Mouse (Mus musculus): ENCODE results near the gene Qsox2.

The Qsox2 gene

DNA sequence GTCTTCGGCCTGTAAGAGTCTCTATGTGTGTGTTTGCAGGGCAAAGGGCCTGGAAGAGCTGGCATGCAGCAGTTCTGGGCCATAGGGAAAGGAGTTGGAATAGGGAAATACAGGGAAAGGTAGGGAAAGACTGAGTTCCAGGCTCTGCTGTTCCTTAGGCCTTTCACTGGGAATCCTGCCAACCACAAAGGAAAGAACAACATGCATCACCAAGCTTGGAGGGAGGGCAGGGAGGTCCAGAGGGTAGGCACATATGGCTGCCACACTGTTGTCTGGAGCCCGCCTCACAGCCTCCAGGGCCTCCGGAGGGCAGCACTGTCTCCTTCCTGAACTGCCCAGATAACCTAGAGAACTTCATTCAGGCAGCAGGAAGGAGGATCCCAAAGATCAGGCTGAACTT lies 13.4 kb downstream of the Qsox2 start:
- DNase-seq (ENCODE audit: low spot score), result no peak

DNA sequence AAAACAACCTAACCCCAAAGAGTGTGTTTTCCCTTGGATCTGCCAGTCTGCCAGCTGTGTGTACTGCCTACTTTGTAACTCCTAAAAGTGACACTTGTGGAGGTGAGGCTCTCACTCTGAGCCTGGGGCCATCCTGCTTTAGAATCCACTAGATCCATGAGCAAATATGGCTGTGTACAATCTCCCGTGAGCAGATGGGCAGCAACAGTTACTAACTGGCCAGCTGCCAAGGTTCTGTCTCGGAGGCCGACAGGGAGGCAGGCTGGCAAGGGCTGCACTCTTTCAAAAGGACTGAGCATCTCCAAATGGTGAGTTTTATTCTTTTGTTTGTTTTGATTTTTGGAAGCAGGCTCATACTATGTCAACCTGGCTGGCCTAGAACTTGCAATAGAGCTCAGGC lies 22.8 kb downstream of the Qsox2 start:
- DNase-seq (ENCODE audit: low spot score), result no peak

DNA sequence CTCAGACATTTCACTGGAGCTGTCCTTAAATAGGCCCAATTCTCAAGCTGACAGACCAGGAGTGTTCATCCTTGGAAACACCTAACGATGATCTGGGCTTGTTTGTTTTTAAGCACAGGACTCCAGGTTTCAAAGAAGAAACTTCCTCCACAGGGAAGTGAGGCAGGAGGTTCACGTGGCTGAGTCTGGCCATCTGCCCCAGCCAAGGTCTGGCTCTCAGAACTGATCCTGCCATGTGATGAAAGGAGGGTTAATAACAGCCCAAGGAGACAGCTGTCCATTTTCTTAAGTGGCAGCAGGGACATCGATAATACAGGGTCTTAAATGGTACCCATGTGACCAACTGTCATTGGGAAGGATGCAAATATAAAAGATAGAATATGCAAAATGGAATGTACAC lies 27.8 kb downstream of the Qsox2 start:
- no peak for DNase-seq (ENCODE audit: low spot score)

DNA sequence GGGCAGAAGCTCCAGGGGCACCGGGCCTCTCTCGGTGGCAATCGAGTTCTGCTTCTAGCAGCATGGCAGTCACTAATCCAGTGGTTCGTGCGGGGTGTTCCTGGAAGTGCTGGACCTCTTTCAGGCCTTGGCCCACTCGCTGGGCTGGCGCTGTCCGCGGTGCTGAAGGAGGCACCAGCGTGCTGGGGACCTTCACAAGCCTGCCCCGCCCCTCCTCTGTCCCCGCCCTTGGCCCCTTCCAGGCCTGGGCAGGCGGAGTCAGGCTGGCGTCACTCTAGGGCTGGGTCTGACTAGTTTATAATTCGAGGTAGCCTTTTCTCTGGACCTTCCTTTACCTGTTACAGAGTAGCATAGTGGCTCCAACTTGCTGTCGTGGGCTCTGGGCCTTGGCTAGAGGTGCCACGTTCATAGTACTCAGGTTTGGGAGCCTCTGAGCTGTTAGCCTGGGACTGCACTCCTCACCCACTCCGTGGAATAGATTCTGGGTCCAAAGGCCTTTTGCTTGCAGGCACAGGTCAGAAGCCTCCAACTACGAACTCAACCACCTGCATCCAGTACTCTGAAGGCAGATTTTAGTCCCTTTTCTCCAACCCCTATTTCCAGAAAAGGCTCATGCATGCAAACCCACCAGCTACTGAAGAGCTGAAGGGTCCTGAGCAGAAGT lies 29.1 kb downstream of the Qsox2 start, which contains the start of gene Lhx3:
TSS of gene Lhx3 (minus strand) at position 164 of the 664 bp plus-strand sequence.
- peak; percentile 77 for DNase-seq (ENCODE audit: low spot score)

DNA sequence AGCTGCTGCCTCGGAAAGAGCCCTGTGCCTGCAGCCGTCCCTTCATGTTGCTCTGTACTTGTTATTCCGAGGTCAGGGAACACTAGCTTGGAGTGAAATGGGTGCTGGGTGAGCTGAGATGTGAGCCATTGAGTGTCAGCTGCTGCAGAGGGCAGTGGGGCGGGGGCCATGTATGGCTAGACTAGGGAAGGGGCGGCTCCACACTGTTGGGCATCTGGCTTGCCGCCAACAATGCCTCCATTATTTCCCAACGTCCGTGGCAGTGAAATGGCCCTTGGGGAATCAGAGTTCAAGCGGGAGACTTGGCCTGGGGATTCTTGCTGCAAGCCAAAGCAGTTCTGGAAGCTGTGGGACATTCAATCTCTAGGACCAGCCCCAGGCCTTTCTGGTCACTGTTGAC lies 29.8 kb downstream of the Qsox2 start:
- no peak for DNase-seq (ENCODE audit: low spot score)

DNA sequence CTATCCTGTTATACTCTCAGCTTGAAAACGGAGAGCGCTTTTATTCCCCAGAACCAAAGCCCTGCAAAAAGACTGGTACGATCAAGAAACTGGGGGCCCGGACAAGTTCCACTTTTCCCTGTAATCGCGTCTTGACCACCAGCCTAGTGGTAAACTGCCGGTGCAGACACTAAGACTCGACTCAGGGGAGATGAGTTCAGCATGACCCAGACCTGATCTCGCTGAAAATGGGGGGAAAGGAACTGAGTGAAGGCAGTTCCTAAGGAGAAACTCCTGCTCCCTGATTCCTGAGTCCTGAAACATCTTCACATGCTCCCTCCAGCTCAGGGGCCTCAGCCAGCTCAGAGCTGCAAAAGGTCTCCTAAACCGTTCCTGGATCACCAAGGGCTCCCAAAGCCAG lies 31.6 kb downstream of the Qsox2 start:
- DNase-seq (ENCODE audit: low spot score), result no peak

DNA sequence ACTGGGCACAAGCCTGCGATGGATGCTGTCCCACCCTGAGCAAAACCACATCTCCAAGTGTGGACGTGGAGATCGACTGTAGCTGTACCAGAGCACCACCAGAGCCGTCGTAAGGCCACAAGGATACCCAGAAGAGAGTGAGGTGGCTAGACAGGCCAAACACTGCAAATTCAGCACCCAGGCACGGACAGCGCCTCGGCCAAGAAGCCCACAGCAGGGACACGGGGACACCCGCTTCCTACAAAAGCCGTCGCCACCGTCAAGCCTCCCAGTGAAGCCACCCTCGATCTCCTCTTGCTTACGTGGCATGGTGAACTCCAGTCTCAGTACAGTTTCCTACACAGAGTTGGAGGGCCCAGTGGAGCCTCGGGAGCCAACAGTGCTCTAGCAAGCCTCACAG lies 32.2 kb downstream of the Qsox2 start:
- peak; percentile 22 for DNase-seq (ENCODE audit: low spot score)

DNA sequence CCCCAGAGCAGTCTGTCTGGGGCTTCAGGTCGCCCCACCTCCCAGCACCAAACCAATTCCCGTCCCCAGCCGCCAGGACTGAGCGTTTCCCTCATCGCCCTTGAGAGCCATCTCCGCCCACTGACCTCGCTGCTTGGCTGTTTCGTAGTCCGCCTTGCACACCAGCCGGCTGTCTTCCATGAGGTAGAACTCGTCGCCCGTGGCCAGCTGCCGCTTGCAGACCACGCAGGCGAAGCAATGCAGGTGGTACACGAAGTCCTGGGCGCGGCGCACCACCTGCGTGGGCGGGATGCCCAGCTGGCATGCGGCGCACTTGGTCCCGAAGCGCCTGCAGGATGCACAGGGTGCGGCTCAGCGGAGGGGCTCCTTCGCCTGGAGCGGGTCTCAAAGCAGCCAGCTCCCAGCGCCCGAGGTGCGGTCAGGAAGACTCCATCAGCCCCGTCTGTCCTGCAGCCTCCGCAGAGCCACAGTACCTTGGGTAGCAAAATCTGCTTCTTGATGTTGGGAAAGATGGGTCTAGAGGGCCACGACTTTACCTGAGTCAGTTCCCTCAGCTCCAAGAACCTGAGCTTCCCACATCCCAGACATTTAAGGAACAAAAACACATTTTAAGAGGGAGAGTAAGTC lies 34.4 kb downstream of the Qsox2 start:
- no peak for DNase-seq (ENCODE audit: low spot score)

DNA sequence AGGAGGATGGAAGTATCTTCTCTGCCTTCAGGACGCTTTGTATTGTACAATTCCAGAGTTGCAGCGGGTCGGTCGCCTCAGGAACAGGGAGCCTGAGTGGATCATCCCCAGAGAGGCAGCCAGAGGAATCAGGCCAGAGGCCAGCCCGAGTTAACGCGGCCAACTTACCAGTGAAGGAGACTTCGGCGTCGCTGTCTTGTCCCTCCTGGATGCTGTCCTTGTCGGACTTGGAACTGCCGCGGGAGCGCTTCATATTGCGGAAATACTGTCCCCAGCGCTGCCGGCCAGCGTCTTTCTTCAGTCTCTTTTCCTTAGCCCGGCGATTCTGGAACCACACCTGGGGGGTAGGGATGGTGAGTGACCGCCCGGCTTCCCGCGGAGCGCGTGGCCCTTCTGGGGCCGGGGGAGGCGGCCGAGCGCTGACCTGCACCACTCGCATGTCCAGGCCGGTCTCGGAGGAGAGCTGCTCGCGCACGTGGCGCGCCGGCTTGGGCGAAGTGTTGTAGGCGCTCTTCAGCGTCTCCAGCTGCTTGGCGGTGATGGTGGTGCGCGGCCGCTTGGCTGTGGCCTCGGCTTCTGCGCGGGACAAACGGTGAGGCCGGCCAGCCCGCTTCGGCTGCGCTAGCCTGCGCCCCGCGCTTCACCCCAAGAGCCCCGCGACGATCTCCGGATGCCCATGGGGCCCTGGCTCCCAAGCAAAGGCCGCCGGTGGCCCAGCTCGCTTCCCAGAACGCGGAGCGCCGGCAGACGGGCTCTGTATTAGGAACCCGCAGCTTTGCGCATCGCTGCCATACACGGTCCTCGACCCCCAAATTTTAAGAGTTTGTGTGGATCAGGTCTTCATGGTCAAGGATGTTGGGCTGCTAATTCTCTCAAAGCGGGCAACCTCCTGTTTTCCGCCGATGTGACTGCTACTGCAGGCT lies 35.1 kb downstream of the Qsox2 start:
- no peak for DNase-seq (ENCODE audit: low spot score)

DNA sequence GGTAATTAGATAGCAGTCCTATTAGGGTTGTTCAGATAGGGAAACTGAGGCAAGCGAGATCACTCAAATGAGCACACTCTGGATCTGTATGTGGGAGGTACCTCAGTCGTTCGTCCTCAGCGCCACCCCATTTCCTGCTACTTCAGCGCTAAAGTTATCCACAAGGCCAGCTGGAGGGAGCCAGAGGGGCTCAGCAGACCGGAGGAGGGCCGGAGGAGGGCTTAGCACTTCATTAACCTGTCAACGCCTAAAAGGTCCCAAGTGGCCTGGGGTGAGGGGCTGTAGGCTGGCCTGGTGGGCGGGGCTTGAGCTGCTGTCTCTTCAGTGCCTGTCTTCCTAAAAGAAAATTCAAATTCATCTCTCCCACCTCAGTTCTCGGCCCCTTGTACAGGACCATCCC lies 38.8 kb downstream of the Qsox2 start:
- DNase-seq (ENCODE audit: low spot score), result no peak

DNA sequence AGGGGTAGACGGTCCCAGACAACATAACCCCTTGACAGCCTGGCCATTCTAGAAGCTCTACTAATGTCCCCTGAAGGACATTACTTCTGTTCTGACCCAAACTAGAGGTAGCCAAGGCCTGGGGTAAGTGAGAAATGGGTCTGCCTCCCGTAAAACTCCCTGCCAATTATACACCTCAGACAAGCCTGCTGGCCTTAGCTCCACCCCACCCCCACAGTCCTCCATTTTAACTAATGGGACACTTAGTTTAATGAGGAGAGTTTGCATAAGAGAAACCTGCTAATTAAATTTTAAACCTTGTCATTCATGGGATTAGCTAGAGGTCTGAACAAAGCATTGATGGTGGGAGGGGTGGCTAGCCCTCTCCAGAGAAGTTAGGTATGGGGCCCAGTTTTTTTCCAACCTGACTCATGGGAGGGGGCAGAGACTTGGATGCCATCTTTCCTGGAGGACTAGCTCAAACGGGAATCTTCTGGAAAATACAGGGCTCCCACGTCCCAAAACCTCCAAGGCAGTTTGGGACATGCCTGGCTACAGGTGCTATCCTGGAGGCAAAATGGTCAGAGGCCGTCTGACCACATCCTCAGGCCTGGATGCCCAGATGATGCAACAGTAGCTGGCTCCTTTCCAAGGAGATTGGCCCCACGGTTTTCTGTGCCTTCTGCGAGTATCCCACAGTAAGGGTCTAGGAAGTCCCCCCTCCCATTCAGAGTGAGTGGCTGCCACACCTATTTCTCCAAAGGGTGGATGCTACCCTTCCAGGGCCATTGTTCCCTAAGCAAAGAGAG lies 42.6 kb downstream of the Qsox2 start:
- DNase-seq (ENCODE audit: low spot score), result no peak

DNA sequence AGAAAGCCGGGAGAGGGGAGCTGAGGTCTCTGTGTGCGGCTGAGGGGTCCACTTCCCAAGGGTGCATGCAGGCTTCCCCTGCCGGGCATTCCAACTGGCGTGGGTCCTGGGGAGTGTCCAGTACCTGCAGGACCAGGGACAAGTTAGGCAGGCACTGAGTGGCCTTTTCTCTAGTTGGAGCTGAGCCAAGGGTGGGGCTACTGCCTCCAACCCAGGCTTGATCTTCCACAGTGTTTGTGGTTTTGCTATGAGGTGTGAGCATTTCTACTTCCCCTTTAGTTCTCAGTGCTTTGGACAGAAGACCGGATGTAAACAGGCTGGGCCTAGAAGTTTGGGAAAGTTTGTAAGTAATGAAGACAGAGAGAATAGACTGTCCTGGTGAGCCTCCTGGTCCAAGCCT lies 48.8 kb downstream of the Qsox2 start:
- no peak for DNase-seq (ENCODE audit: low spot score)

DNA sequence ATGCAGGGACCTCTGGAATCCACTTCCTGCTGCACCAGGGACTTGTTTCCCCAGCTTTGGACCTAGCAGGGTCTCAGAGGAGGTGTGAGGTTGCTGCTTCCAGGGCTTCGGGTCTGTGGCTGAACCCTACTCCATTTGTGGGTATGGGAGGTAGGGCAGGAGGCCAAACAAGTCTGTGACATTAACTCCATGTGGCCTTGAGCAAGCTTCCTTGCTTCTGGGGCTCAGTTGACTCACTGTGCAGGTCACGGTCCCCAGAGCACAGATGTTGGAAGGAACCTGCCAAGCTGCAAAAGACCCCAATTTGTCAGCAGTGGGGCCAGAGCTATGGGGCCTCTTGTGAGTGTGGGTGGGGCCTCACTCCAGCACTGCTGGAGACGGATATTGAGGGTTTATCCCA lies 53.0 kb downstream of the Qsox2 start:
- DNase-seq (ENCODE audit: low spot score), result no peak

DNA sequence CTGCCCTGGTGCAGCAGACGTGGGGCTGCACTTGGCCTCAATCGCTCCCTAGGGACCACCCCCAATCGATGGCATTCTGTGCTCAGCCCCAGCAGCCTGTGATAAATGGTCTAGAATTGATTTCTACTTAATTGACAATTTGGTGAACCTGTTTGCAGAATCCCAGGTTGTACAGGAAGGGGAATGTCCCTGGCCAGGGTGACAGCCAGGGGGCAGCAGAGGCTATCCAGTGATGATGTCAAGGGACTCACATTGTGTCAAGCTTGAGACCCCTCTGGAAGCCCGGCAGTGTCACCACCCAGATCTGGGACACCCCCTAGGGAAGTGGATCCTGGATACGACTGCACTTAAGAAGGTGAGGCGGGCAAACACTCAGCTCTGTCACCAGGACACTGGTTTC lies 54.7 kb downstream of the Qsox2 start:
- DNase-seq (ENCODE audit: low spot score), result no peak

DNA sequence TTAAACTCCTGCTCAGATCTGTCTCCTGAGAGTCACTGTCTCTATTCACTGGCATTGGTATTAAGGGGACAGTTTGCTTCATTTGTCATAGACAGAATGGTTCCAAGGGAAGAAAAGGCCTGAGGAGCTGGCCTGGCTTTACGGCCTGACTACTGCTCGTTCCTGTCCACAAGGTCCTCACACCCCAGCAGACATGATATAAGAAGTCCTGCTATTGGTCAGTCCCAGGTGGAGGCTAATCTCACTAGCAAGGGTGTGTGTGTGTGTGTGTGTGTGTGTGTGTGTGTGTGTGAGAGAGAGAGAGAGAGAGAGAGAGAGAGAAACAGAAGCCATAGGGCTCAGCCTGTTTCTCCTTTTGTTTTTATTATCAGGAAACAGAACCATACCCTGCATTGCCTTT lies 60.1 kb downstream of the Qsox2 start:
- no peak for DNase-seq (ENCODE audit: low spot score)

DNA sequence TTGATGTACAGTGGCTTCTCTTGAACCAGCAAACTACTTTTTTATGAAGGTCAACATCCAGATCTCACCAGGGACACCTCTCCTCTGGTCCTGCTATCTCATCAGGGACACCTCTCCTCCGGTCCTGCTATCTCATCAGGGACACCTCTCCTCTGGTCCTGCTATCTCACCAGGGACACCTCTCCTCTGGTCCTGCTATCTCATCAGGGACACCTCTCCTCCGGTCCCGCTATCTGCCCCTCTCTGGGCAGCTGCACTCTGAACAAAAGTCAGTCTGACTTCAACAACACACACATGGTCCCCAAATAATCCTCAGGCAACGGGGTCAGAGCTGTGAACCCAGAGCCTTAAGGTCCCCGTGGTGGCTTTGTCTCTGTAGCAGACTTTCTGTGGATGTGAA lies 60.6 kb downstream of the Qsox2 start:
- DNase-seq (ENCODE audit: low spot score), result peak; percentile 12

DNA sequence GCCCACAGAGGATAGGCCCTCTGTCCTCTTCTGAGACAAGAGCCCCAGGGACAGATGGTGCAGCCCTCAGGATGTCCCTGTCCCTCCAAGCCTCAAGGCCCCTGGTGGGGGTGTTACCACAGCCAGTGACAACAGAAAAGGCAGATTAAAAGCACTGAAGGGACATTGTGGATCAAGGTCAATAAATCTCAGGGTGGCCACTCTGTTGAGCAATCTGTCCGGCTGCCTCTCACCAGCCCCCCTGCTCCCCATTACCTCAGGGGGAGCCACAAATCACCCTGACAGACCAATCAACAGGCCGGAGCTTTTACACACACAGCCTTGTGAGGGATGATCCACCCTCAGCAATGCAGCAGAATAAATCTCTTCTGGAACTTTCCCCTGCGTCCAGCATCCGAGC lies 62.1 kb downstream of the Qsox2 start:
- no peak for DNase-seq (ENCODE audit: low spot score)

DNA sequence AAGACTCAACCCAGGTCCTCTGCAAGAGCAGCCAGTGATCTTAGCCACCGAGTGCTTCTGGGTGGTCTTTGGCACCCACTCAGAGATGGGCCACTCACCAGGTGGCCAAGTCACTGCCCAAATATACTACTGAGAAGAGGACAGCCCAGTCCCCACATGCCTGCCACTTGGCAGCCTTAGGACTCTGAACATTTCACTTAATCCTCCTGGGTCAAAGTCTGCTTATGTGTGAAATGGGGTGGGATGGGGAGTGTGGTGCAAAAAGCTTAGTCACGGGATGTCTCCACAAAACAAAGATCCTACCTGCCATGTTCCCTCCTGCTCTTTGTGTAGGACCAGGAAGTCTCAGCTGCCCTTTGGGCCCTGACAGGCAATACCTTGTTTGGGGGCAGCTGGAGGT lies 65.2 kb downstream of the Qsox2 start:
- no peak for DNase-seq (ENCODE audit: low spot score)

DNA sequence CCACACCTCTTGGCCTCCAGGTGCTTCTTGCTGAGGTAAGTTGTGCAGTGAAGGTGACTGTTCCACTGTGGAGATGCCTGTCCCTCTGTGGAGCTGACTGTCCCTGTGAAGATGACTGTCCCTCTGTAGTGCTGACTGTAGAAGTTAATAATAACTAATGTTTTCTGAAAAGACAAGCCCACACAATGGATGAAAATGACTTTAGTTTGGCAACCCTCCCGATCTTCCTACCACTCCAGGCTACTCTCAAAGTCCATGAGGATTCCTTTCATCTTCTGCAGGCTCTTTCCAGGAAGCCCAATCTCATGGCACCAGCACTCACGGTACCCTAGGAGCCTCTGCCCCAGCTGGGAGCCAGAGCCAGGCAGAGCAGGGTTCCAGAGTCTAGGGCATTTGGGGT lies 66.9 kb downstream of the Qsox2 start:
- DNase-seq (ENCODE audit: low spot score), result no peak

DNA sequence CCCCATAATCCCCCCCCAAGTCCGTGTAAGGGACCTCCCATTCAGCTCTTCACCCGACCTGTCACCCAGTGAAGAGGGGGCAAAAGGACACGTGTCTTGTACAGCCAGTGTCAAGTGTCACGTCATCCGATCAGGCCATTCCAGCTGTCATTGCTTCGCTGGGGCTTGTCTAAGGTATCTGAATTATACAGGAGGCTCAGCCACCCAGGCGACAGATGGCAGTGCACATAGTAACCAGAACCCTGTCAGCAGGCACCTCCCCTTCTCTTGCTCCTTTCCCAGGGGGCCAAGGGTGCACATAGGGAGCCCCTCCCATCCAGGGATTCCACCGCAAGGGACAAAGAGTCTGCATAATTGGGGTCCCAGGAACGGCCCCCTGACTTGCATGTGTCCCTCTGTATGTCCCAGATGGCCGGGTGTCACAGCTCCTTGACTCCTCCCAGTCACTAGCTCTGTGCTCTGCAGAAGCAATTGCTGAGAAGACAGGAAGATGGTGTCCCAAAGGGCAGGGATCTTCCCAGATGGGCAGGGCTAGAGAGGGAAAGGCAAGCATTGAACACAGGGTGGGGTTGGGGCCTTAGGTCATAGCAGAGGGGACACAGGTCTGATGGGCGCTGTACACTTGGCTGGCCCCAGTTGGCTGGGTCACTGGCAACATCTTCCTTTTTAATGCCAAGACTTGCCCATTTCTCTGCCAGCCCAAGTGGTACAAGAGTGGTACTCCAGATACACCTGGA lies 68.3 kb downstream of the Qsox2 start:
- DNase-seq (ENCODE audit: low spot score), result no peak

DNA sequence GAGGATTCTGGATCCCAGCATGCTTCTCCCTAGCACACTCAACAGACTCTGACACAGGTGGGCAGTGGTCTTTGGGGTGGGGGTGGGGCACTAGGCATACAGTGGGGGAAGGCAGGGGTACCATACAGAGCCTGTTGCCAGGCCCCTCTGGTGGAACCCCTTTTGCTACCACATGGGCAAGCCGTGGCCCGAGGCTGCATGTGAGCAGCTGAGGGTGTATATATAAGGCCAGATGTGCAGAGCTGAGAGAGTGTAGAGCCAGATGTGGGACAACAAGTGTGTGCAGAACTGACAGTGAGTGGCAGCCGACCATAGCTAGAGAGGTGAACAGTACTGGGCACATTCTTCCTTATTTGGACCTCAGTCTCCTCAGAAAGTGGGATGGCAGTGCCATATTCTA lies 70.4 kb downstream of the Qsox2 start:
- DNase-seq (ENCODE audit: low spot score), result no peak
